Mouse (Mus musculus): ENCODE results near the gene Tomm70a. TPM values are rescaled to one million over a fixed set of nuclear protein-coding genes. Genes with fewer than 3 reads are reported as not detected.
A peak's percentile ranks its signal among the peaks of the same experiment; 100 is the strongest.

Gene Tomm70a
- polyA plus RNA-seq (2016; fragmentation: Nextera tagmentation; extraction: Ambion mirVana): 55.9 and 57.5 TPM in 2 replicates

GRCm38 (mm10) chr16:57120913-57121815 lies at the start of gene Tomm70a:
Gene Tomm70a (plus strand): TSS chr16:57121703.
- Histone ChIP-seq H3K4me3 (peak within 1 kb of the TSS; percentile 89), H3K4me1 (peaks cover 15% of the 10 kb centered on the region), H3K9me3 (replicated peaks) (no peaks in the 10 kb centered on the region), H3K27ac (peak within 1 kb of the TSS; percentile 95), H3K27me3 (ENCODE audit: low read depth, poor library complexity, severe bottlenecking) (no peaks in the 10 kb centered on the region), H3K36me3 (no peaks in the 10 kb centered on the region)
- under 1% methylated on average over 37 of the region's 37 CpGs for WGBS
- DNase-seq (ENCODE audit: low spot score): peak; percentile 92

GRCm38 (mm10) chr16:57075986-57076385 lies 45.5 kb upstream of the Tomm70a start:
- no peak overlapping the region for H3K4me3 ChIP-seq
- H3K9me3 ChIP-seq (replicated peaks): no peaks in the 10 kb centered on the region
- no peaks in the 10 kb centered on the region for H3K36me3 ChIP-seq
- H3K27me3 ChIP-seq (ENCODE audit: low read depth, poor library complexity, severe bottlenecking): no peaks in the 10 kb centered on the region
- H3K27ac ChIP-seq: no peak overlapping the region
- 84% methylated on average over 7 of the region's 7 CpGs for WGBS
- H3K4me1 ChIP-seq: no peaks in the 10 kb centered on the region
- no peak for DNase-seq (ENCODE audit: low spot score)

- DNase-seq (ENCODE audit: low spot score): no peak
- H3K27ac ChIP-seq: no peak overlapping the region
- WGBS: 83% methylated on average over 4 of the region's 4 CpGs
- H3K27me3 ChIP-seq (ENCODE audit: low read depth, poor library complexity, severe bottlenecking): no peaks in the 10 kb centered on the region
- no peak overlapping the region for H3K4me3 ChIP-seq
- H3K9me3 ChIP-seq (replicated peaks): no peaks in the 10 kb centered on the region
- H3K36me3 ChIP-seq: no peaks in the 10 kb centered on the region
- no peaks in the 10 kb centered on the region for H3K4me1 ChIP-seq
Observed at GRCm38 (mm10) chr16:57079577-57079976, 41.9 kb upstream of the Tomm70a start.

GRCm38 (mm10) chr16:57092460-57092859 lies 29.0 kb upstream of the Tomm70a start:
- H3K9me3 ChIP-seq (replicated peaks): no peaks in the 10 kb centered on the region
- H3K27me3 ChIP-seq (ENCODE audit: low read depth, poor library complexity, severe bottlenecking): no peaks in the 10 kb centered on the region
- peak; percentile 60 for DNase-seq (ENCODE audit: low spot score)
- no peak overlapping the region for H3K27ac ChIP-seq
- no peak overlapping the region for H3K4me3 ChIP-seq
- H3K4me1 ChIP-seq: no peaks in the 10 kb centered on the region
- WGBS: 55% methylated on average over 4 of the region's 4 CpGs
- no peaks in the 10 kb centered on the region for H3K36me3 ChIP-seq

- Histone ChIP-seq H3K4me1 (no peaks in the 10 kb centered on the region), H3K4me3 (no peak overlapping the region), H3K27me3 (ENCODE audit: low read depth, poor library complexity, severe bottlenecking) (no peaks in the 10 kb centered on the region), H3K9me3 (replicated peaks) (no peaks in the 10 kb centered on the region), H3K36me3 (no peaks in the 10 kb centered on the region), H3K27ac (no peak overlapping the region)
- WGBS: 71% methylated on average over 6 of the region's 6 CpGs
- no peak for DNase-seq (ENCODE audit: low spot score)
Observed at GRCm38 (mm10) chr16:57092911-57093605, 28.4 kb upstream of the Tomm70a start.

- no peak overlapping the region for H3K4me3 ChIP-seq
- no peaks in the 10 kb centered on the region for H3K4me1 ChIP-seq
- H3K9me3 ChIP-seq (replicated peaks): no peaks in the 10 kb centered on the region
- H3K27me3 ChIP-seq (ENCODE audit: low read depth, poor library complexity, severe bottlenecking): no peaks in the 10 kb centered on the region
- no peak overlapping the region for H3K27ac ChIP-seq
- WGBS: 70% methylated on average over 7 of the region's 7 CpGs
- no peak for DNase-seq (ENCODE audit: low spot score)
- no peaks in the 10 kb centered on the region for H3K36me3 ChIP-seq
Observed at GRCm38 (mm10) chr16:57098468-57099144, 22.9 kb upstream of the Tomm70a start.

GRCm38 (mm10) chr16:57099572-57100237 lies 21.8 kb upstream of the Tomm70a start:
- Histone ChIP-seq H3K27me3 (ENCODE audit: low read depth, poor library complexity, severe bottlenecking) (no peaks in the 10 kb centered on the region), H3K27ac (no peak overlapping the region), H3K9me3 (replicated peaks) (no peaks in the 10 kb centered on the region), H3K4me3 (no peak overlapping the region), H3K36me3 (no peaks in the 10 kb centered on the region), H3K4me1 (no peaks in the 10 kb centered on the region)
- WGBS: 80% methylated on average over 5 of the region's 5 CpGs
- no peak for DNase-seq (ENCODE audit: low spot score)

- no peaks in the 10 kb centered on the region for H3K9me3 ChIP-seq (replicated peaks)
- no peak overlapping the region for H3K4me3 ChIP-seq
- H3K4me1 ChIP-seq: no peaks in the 10 kb centered on the region
- H3K36me3 ChIP-seq: no peaks in the 10 kb centered on the region
- DNase-seq (ENCODE audit: low spot score): no peak
- H3K27me3 ChIP-seq (ENCODE audit: low read depth, poor library complexity, severe bottlenecking): no peaks in the 10 kb centered on the region
- no peak overlapping the region for H3K27ac ChIP-seq
- 85% methylated on average over 1 of the region's 1 CpGs for WGBS
Observed at GRCm38 (mm10) chr16:57101174-57101573, 20.3 kb upstream of the Tomm70a start.

GRCm38 (mm10) chr16:57106185-57106960 lies 15.1 kb upstream of the Tomm70a start:
- no peak for DNase-seq (ENCODE audit: low spot score)
- WGBS: 83% methylated on average over 5 of the region's 5 CpGs
- no peaks in the 10 kb centered on the region for H3K4me1 ChIP-seq
- H3K27me3 ChIP-seq (ENCODE audit: low read depth, poor library complexity, severe bottlenecking): no peaks in the 10 kb centered on the region
- no peaks in the 10 kb centered on the region for H3K36me3 ChIP-seq
- H3K4me3 ChIP-seq: no peak overlapping the region
- no peaks in the 10 kb centered on the region for H3K9me3 ChIP-seq (replicated peaks)
- no peak overlapping the region for H3K27ac ChIP-seq

- H3K27me3 ChIP-seq (ENCODE audit: low read depth, poor library complexity, severe bottlenecking): no peaks in the 10 kb centered on the region
- no peaks in the 10 kb centered on the region for H3K9me3 ChIP-seq (replicated peaks)
- H3K4me3 ChIP-seq: no peak overlapping the region
- no peak for DNase-seq (ENCODE audit: low spot score)
- H3K36me3 ChIP-seq: no peaks in the 10 kb centered on the region
- H3K4me1 ChIP-seq: no peaks in the 10 kb centered on the region
- H3K27ac ChIP-seq: no peak overlapping the region
Observed at GRCm38 (mm10) chr16:57116066-57116465, 5.4 kb upstream of the Tomm70a start.

GRCm38 (mm10) chr16:57117562-57117961 lies 3.9 kb upstream of the Tomm70a start:
- DNase-seq (ENCODE audit: low spot score): no peak
- 82% methylated on average over 2 of the region's 2 CpGs for WGBS
- Histone ChIP-seq H3K4me3 (no peak overlapping the region), H3K36me3 (no peaks in the 10 kb centered on the region), H3K4me1 (peaks cover 2% of the 10 kb centered on the region; the same call in 1 of the 2 replicates), H3K27ac (no peak overlapping the region), H3K27me3 (ENCODE audit: low read depth, poor library complexity, severe bottlenecking) (no peaks in the 10 kb centered on the region), H3K9me3 (replicated peaks) (no peaks in the 10 kb centered on the region)

All from limb, embryonic 10.5 days (tissue).